Mouse (Mus musculus): ENCODE measurements around the gene Alkbh2. TPM values are rescaled to one million over a fixed set of nuclear protein-coding genes. Genes with fewer than 3 reads are reported as not detected.

The Alkbh2 gene
- polyA plus RNA-seq, 1 experiment from 2014 or later, result 6.4 TPM

DNA sequence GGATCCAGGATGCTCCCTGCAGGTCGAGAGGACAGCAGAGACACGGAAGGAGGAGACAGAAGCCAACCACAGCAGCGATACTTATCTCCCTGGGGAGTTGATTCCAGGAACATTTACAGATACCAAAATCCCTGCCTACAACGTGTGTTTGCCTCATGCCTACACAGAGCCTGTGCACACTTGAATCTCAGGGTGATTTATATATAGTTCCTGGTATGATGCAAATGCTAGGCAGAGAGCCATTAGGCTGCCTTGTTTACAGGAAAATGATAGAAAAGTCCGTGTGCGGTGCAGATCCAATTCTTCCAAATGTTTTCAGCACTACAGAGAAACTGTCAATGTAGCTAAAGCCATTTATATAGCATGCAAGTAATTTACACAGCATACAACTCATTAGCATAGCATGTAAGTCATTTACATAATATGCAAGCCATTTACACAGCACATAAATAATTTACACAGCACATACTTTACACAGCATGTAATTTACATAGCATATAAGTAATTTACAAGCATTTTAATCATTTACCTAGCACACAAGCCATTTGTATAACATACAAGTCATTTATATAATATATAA is 35.2 kb upstream of the Alkbh2 start:
- no peaks in the 10 kb centered on the region for H3K27me3 ChIP-seq (replicated peaks; ENCODE audit: control insufficient read depth, insufficient read depth, low read length)
- H3K27ac ChIP-seq (ENCODE audit: low read length), result no peak overlapping the region
- no peak overlapping the region for H3K9ac ChIP-seq (replicated peaks; ENCODE audit: low read depth, low read length)
- H3K4me2 ChIP-seq (ENCODE audit: low read length), result no peak overlapping the region
- ATAC-seq, result peak; percentile 57
- H3K9me3 ChIP-seq (ENCODE audit: control insufficient read depth, low read length), result no peaks in the 10 kb centered on the region
- H3K4me1 ChIP-seq (replicated peaks; ENCODE audit: control insufficient read depth, insufficient read depth, low read length), result no peaks in the 10 kb centered on the region
- no peak overlapping the region for H3K4me3 ChIP-seq (replicated peaks; ENCODE audit: low read length)
- WGBS, result 55% methylated on average over 6 of the region's 6 CpGs
- H3K36me3 ChIP-seq (ENCODE audit: control insufficient read depth, insufficient read depth), result no peaks in the 10 kb centered on the region

DNA sequence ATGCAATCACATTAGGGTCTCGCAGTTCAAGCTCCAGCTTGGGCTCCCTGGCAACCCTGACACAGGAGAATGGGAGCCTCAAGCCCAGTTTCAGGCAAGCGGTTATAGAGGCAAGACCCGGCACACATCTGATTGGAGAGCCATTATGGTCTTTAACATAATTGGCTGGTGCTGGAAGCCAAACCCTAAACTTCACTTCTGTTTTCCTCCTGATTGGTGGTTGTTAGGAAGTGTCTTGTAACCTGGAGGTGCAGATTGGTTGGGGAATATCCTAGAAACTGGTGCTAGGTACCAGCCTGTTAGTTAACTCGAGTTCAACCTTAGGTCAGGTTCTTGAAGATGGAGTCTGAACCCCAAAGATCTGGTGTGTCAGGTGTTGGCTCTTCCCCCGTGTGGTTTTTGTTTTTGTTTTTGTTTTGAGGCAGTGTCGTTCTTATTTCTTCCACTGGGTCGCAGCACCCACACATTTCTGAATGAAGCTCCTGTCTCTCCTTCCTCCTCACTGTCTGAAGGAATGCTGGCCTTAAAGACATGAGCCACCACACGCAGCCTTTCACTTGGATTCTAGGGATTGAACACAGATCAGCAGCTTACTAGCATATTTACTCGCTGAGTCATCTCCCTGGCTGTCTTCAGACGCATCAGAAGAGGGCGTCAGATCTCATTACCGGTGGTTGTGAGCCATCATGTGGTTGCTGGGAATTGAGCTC is 34.2 kb upstream of the Alkbh2 start:
- 60% methylated on average over 12 of the region's 12 CpGs for WGBS
- H3K4me2 ChIP-seq (ENCODE audit: low read length), result no peak overlapping the region
- H3K9me3 ChIP-seq (ENCODE audit: control insufficient read depth, low read length), result no peaks in the 10 kb centered on the region
- no peaks in the 10 kb centered on the region for H3K36me3 ChIP-seq (ENCODE audit: control insufficient read depth, insufficient read depth)
- ATAC-seq, result no peak
- H3K4me3 ChIP-seq (replicated peaks; ENCODE audit: low read length), result no peak overlapping the region
- H3K27ac ChIP-seq (ENCODE audit: low read length), result no peak overlapping the region
- H3K4me1 ChIP-seq (replicated peaks; ENCODE audit: control insufficient read depth, insufficient read depth, low read length), result no peaks in the 10 kb centered on the region
- no peak overlapping the region for H3K9ac ChIP-seq (replicated peaks; ENCODE audit: low read depth, low read length)
- no peaks in the 10 kb centered on the region for H3K27me3 ChIP-seq (replicated peaks; ENCODE audit: control insufficient read depth, insufficient read depth, low read length)

GRCm38 (mm10) chr5:114161424-114161823 is 33.4 kb upstream of the Alkbh2 start:
- Histone ChIP-seq H3K9ac (replicated peaks; ENCODE audit: low read depth, low read length) (no peak overlapping the region), H3K36me3 (ENCODE audit: control insufficient read depth, insufficient read depth) (no peaks in the 10 kb centered on the region), H3K4me1 (replicated peaks; ENCODE audit: control insufficient read depth, insufficient read depth, low read length) (no peaks in the 10 kb centered on the region), H3K4me2 (ENCODE audit: low read length) (no peak overlapping the region), H3K9me3 (ENCODE audit: control insufficient read depth, low read length) (no peaks in the 10 kb centered on the region), H3K4me3 (replicated peaks; ENCODE audit: low read length) (no peak overlapping the region), H3K27me3 (replicated peaks; ENCODE audit: control insufficient read depth, insufficient read depth, low read length) (no peaks in the 10 kb centered on the region), H3K27ac (ENCODE audit: low read length) (no peak overlapping the region)
- WGBS, result 84% methylated on average over 6 of the region's 6 CpGs
- no peak for ATAC-seq

- Histone ChIP-seq H3K27me3 (replicated peaks; ENCODE audit: control insufficient read depth, insufficient read depth, low read length) (no peaks in the 10 kb centered on the region), H3K36me3 (ENCODE audit: control insufficient read depth, insufficient read depth) (no peaks in the 10 kb centered on the region), H3K27ac (ENCODE audit: low read length) (no peak overlapping the region), H3K9me3 (ENCODE audit: control insufficient read depth, low read length) (no peaks in the 10 kb centered on the region), H3K4me2 (ENCODE audit: low read length) (no peak overlapping the region), H3K4me1 (replicated peaks; ENCODE audit: control insufficient read depth, insufficient read depth, low read length) (no peaks in the 10 kb centered on the region), H3K4me3 (replicated peaks; ENCODE audit: low read length) (no peak overlapping the region), H3K9ac (replicated peaks; ENCODE audit: low read depth, low read length) (no peak overlapping the region)
- ATAC-seq, result no peak
- WGBS, result 55% methylated on average over 7 of the region's 7 CpGs
Measured at GRCm38 (mm10) chr5:114157236-114157635, 29.2 kb upstream of the Alkbh2 start.

- WGBS, result 57% methylated on average over 9 of the region's 9 CpGs
- Histone ChIP-seq H3K4me3 (replicated peaks; ENCODE audit: low read length) (no peak overlapping the region), H3K27me3 (replicated peaks; ENCODE audit: control insufficient read depth, insufficient read depth, low read length) (no peaks in the 10 kb centered on the region), H3K9ac (replicated peaks; ENCODE audit: low read depth, low read length) (no peak overlapping the region), H3K4me1 (replicated peaks; ENCODE audit: control insufficient read depth, insufficient read depth, low read length) (no peaks in the 10 kb centered on the region), H3K9me3 (ENCODE audit: control insufficient read depth, low read length) (no peaks in the 10 kb centered on the region), H3K4me2 (ENCODE audit: low read length) (no peak overlapping the region), H3K27ac (ENCODE audit: low read length) (no peak overlapping the region), H3K36me3 (ENCODE audit: control insufficient read depth, insufficient read depth) (no peaks in the 10 kb centered on the region)
- ATAC-seq, result no peak
Measured at GRCm38 (mm10) chr5:114155168-114155933, 27.3 kb upstream of the Alkbh2 start.

DNA sequence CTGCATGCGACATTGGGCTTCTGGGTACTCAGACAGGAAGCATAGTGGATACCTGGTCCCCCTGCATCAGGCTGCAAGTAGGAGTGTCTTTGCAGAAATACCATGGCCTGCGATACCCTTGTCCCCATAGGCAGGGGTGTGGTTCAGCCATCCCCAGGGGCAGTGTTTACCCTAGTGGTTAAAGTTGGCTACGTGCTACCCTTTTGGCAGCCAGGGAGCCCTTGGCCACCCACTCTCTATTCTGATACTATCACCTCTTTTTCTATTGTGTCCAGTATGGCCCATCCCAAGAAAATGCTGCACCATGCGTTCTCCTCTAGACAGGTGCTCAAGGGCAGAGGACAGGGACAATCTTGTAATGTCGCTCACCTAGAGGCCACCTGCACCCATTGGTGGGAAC is 26.7 kb upstream of the Alkbh2 start:
- 86% methylated on average over 5 of the region's 5 CpGs for WGBS
- no peak overlapping the region for H3K27ac ChIP-seq (ENCODE audit: low read length)
- no peak overlapping the region for H3K4me2 ChIP-seq (ENCODE audit: low read length)
- H3K27me3 ChIP-seq (replicated peaks; ENCODE audit: control insufficient read depth, insufficient read depth, low read length), result no peaks in the 10 kb centered on the region
- H3K36me3 ChIP-seq (ENCODE audit: control insufficient read depth, insufficient read depth), result no peaks in the 10 kb centered on the region
- H3K4me1 ChIP-seq (replicated peaks; ENCODE audit: control insufficient read depth, insufficient read depth, low read length), result no peaks in the 10 kb centered on the region
- H3K9me3 ChIP-seq (ENCODE audit: control insufficient read depth, low read length), result no peaks in the 10 kb centered on the region
- H3K9ac ChIP-seq (replicated peaks; ENCODE audit: low read depth, low read length), result no peak overlapping the region
- H3K4me3 ChIP-seq (replicated peaks; ENCODE audit: low read length), result no peak overlapping the region
- ATAC-seq, result no peak

- 2% methylated on average over 12 of the region's 12 CpGs for WGBS
- H3K4me3 ChIP-seq (replicated peaks; ENCODE audit: low read length), result peak overlapping the region; percentile 10
Measured at GRCm38 (mm10) chr5:114153490-114153889, 25.5 kb upstream of the Alkbh2 start.

DNA sequence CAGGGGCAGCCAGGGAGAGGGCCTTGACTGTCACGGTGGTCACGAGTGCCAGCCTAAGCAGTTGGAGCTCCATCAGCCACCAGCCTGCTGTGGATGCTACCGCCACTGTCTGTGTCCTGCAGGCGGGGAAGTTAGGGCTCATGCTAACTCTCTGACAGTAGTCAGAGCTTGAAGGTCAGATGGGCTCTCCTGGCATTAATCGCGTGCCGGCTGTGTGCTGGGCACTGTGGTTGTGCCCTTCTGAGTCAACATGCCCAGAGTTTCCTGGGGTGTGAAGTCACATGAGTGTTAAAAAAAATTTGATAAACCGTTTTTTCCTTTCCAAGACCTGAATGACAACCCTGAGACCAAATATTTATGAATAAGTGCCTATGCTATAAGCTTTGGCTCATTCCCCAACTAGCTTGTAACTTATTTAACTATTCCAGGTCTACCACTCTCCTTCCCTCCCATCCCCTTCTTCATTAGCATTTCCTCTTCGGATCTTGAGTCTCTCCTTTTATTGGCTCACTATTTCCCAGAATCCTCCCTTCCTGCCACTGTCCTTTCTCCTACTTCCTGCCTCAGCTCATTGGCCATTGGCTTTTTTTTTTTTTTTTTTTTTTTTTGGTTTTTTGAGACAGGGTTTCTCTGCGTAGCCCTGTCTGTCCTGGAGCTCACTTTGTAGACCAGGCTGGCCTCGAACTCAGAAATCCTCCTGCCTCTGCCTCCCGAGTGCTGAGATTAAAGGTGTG is 24.5 kb upstream of the Alkbh2 start:
- ATAC-seq, result no peak
- Histone ChIP-seq H3K4me2 (ENCODE audit: low read length) (no peak overlapping the region), H3K9ac (replicated peaks; ENCODE audit: low read depth, low read length) (no peak overlapping the region), H3K4me3 (replicated peaks; ENCODE audit: low read length) (no peak overlapping the region), H3K9me3 (ENCODE audit: control insufficient read depth, low read length) (no peaks in the 10 kb centered on the region), H3K27me3 (replicated peaks; ENCODE audit: control insufficient read depth, insufficient read depth, low read length) (no peaks in the 10 kb centered on the region), H3K27ac (ENCODE audit: low read length) (no peak overlapping the region), H3K4me1 (replicated peaks; ENCODE audit: control insufficient read depth, insufficient read depth, low read length) (no peaks in the 10 kb centered on the region), H3K36me3 (ENCODE audit: control insufficient read depth, insufficient read depth) (no peaks in the 10 kb centered on the region)
- WGBS, result 84% methylated on average over 12 of the region's 12 CpGs

More at GRCm38 (mm10) chr5:114153490-114153889, 25.5 kb upstream of the Alkbh2 start:
- Histone ChIP-seq H3K9ac (replicated peaks; ENCODE audit: low read depth, low read length) (no peak overlapping the region), H3K9me3 (ENCODE audit: control insufficient read depth, low read length) (no peaks in the 10 kb centered on the region), H3K4me2 (ENCODE audit: low read length) (0 out of 2 replicates have a peak overlapping the region, but pooled peaks have one; percentile 8), H3K27ac (ENCODE audit: low read length) (no peak overlapping the region), H3K27me3 (replicated peaks; ENCODE audit: control insufficient read depth, insufficient read depth, low read length) (no peaks in the 10 kb centered on the region), H3K36me3 (ENCODE audit: control insufficient read depth, insufficient read depth) (no peaks in the 10 kb centered on the region), H3K4me1 (replicated peaks; ENCODE audit: control insufficient read depth, insufficient read depth, low read length) (no peaks in the 10 kb centered on the region)
- no peak for ATAC-seq
